Comparison of ENCODE assay signal across 9 mouse cellular contexts in the genomic region with DNA sequence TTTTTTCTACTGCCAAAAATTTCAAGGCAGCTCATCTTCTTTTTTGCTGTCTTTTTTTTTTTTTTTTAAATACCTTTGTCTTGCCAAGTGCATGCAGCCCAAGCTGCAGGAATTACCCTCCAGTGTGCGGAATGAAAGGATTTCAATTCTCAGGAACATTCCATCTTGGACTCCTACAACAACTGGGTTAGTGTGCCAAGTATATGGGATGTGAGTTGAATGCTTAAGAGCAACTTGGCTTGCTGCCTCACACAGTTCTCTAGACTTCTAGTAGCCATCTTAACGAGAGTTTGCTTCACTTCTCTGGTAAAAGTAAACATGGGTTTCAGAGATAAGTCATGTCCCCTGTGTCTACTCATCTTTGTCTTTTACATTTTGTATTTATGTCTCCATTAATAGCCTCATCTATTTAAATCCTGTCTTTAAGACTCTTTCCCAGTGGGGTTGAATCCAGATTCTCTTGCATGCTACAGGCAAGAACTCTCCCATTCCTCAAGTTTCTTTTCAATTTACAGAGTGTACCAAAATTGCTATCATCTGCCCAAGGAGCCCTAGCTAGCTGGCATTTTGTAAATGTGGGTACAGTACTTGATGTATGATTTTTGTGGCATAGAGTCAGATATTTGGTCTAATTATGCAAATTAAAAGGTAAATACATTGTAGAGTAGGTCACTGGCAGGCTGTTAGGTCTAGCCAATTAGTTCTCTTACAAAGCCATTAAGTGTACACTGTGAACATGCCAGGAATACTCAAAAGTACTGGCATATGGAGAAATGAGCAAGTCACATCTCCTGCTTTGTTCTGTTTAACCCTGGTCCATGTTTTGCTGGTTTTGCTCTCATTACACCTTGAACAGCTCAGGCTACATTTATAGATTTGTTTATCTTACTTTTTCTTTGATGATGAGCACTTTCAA. TPM values are rescaled to one million over a fixed set of nuclear protein-coding genes. Genes with fewer than 3 reads are reported as not detected.
DNase-seq lines count a peak whose midpoint lies in the region; ATAC-seq and TF ChIP-seq lines count a peak whose summit lies in the region.
"Had no signal": no experiment of that assay in that cellular context is flagged by ENCODE, and none has a peak within 500 bp of the region (broad histone marks: within the 10 kb centered on the region; RNA-seq: fewer than 3 reads in every experiment).

No protein-coding gene starts in this region.

- H3K79me2 ChIP-seq in liver, adult 2 months (ENCODE audit: control insufficient read depth, insufficient read depth, low read length): no peaks in the 10 kb centered on the region

- H3K27me3 ChIP-seq in liver, adult 2 months (ENCODE audit: control insufficient read depth, insufficient read depth, low read length): no peaks in the 10 kb centered on the region
- H3K27me3 ChIP-seq in liver, postnatal 0 days (ENCODE audit: insufficient read depth, low read length): no peaks in the 10 kb centered on the region
- no peaks in the 10 kb centered on the region for H3K27me3 ChIP-seq in thymus, adult 2 months (ENCODE audit: control insufficient read depth, insufficient read depth, low read length)

- no peaks in the 10 kb centered on the region for H3K36me3 ChIP-seq in liver, adult 2 months (ENCODE audit: control insufficient read depth, insufficient read depth, low read length)
- no peaks in the 10 kb centered on the region for H3K36me3 ChIP-seq in liver, postnatal 0 days (replicated peaks; ENCODE audit: insufficient read depth, low read length)
- H3K36me3 ChIP-seq in thymus, adult 2 months (ENCODE audit: control insufficient read depth, insufficient read depth, low read length): no peaks in the 10 kb centered on the region

- no peak overlapping the region for H3K4me3 ChIP-seq in liver, adult 2 months (ENCODE audit: insufficient read depth, low read depth, low read length)
- no peak overlapping the region for H3K4me3 ChIP-seq in liver, postnatal 0 days (ENCODE audit: low read depth, low read length)
- H3K4me3 ChIP-seq in thymus, adult 2 months (ENCODE audit: control insufficient read depth, insufficient read depth, low read length): no peak overlapping the region

- H3K4me1 ChIP-seq in liver, adult 2 months (ENCODE audit: control insufficient read depth, insufficient read depth, low read length): no peaks in the 10 kb centered on the region
- H3K4me1 ChIP-seq in liver, postnatal 0 days (ENCODE audit: insufficient read depth): no peaks in the 10 kb centered on the region
- no peaks in the 10 kb centered on the region for H3K4me1 ChIP-seq in thymus, adult 2 months (replicated peaks; ENCODE audit: control insufficient read depth, insufficient read depth, low read length)

- no peak overlapping the region for H3K4me2 ChIP-seq in liver, postnatal 0 days (ENCODE audit: low read depth, low read length)

- WGBS in liver, adult 2 months: 73% methylated on average over 2 of the region's 2 CpGs
- WGBS in liver, postnatal 0 days (ENCODE audit: insufficient replicate concordance): 69% methylated on average over 2 of the region's 2 CpGs
- 91% methylated on average over 2 of the region's 2 CpGs for WGBS in thymus, adult 2 months

- TF ChIP-seq POLR2A in liver, adult 2 months (IDR thresholded peaks at IDR 0.05; ENCODE audit: extremely low read depth, insufficient read depth, low read length): no peak
- TF ChIP-seq POLR2A in thymus, adult 2 months (IDR thresholded peaks at IDR 0.05; ENCODE audit: control insufficient read depth, extremely low read depth, insufficient read depth, low read length, poor library complexity): no peak

- DNase-seq in liver, adult 2 months (ENCODE audit: extremely low read depth, low read depth, low spot score): peak; percentile 1
- no peak for DNase-seq in liver, postnatal 0 days
- peak; percentile 1 to 58 for DNase-seq in left cerebral cortex, adult 9 months (ENCODE audit: low spot score in 2 of 2)
- peak; percentile 82 to 85 for DNase-seq in right cerebral cortex, postnatal 10 days (ENCODE audit: low spot score in 2 of 2)
- no peak for DNase-seq in kidney, adult 11 months
- no peak for DNase-seq in thymus, postnatal 36 days
- no peak for DNase-seq in thymus, adult 2 months
- DNase-seq: heart, postnatal 14 days had no signal

- H3K9ac ChIP-seq in liver, adult 2 months (ENCODE audit: low read depth, low read length): no peak overlapping the region
- no peak overlapping the region for H3K9ac ChIP-seq in liver, postnatal 0 days (replicated peaks)

- H3K27ac ChIP-seq in liver, adult 2 months (replicated peaks; ENCODE audit: insufficient read depth, low read depth, low read length): no peak overlapping the region
- no peak overlapping the region for H3K27ac ChIP-seq in liver, postnatal 0 days (ENCODE audit: low read depth)
- H3K27ac ChIP-seq in thymus, adult 2 months (ENCODE audit: control insufficient read depth, insufficient read depth, low read length): no peak overlapping the region

- no peak for TF ChIP-seq EP300 in liver, postnatal 0 days (IDR thresholded peaks at IDR 0.05; ENCODE audit: low read depth)

- H3K9me3 ChIP-seq in liver, postnatal 0 days (ENCODE audit: low read length): no peaks in the 10 kb centered on the region

- no peak for TF ChIP-seq CTCF in liver, adult 2 months (IDR thresholded peaks at IDR 0.05; ENCODE audit: low read depth, low read length)
- TF ChIP-seq CTCF in liver, postnatal 0 days (IDR thresholded peaks at IDR 0.05; ENCODE audit: low read depth): no peak
- no peak for TF ChIP-seq CTCF in thymus, adult 2 months (IDR thresholded peaks at IDR 0.05; ENCODE audit: borderline replicate concordance, control insufficient read depth, extremely low read depth, insufficient read depth, low read length, poor library complexity)

- ATAC-seq in liver, postnatal 0 days: no peak
- peak; percentile 78 for ATAC-seq in frontal cortex, adult (ENCODE audit: low TSS enrichment)

RNA-seq across cellular contexts. Expression of a gene that starts 35.4 kb away (rescaled TPM):
- total RNA-seq in liver, adult 2 months (2014; rRNA removed): 13.8 and 14.0 TPM in 2 replicates
- 1.9 and 2.3 TPM in 2 replicates for polyA plus RNA-seq in liver, adult 2 months (2012; rRNA removed)
- 4.6 and 5.5 TPM in 2 replicates for polyA plus RNA-seq in liver, postnatal 0 days (2015; fragmentation: Nextera tagmentation; extraction: Ambion mirVana)
- 6.2 and 8.1 TPM in 2 replicates for polyA plus RNA-seq in thymus, adult 2 months (2012; rRNA removed)

Comparison
In these comparisons a context has a peak if more than half of its experiments do, and no peak if none do; other contexts are left out.
1. DNase-seq: peak in liver, adult 2 months (single experiment), left cerebral cortex, adult 9 months (2 of 2) and right cerebral cortex, postnatal 10 days (2 of 2); none in liver, postnatal 0 days (single experiment), kidney, adult 11 months (single experiment), thymus, postnatal 36 days (0 of 2) and thymus, adult 2 months (single experiment).